Mouse (Mus musculus): ENCODE data around the gene Wdr91. TPM values are rescaled to one million over a fixed set of nuclear protein-coding genes. Genes with fewer than 3 reads are reported as not detected.

The Wdr91 gene
- polyA plus RNA-seq, 1 experiment: 60.2 TPM

GRCm38 (mm10) chr6:34863786-34864514 lies 46.7 kb downstream of the Wdr91 start:
- H3K4me3 ChIP-seq (ENCODE audit: control insufficient read depth, insufficient read depth, low read length): no peak overlapping the region
- 40% methylated on average over 9 of the region's 9 CpGs for WGBS

GRCm38 (mm10) chr6:34862791-34863403 lies 47.8 kb downstream of the Wdr91 start, which contains the start of gene Tmem140:
Gene Tmem140, plus strand, starts transcription at chr6:34863146.
- peak within 1 kb of the TSS; percentile 48 for H3K4me3 ChIP-seq (ENCODE audit: control insufficient read depth, insufficient read depth, low read length)
- peak; percentile 58 for DNase-seq
- H3K4me1 ChIP-seq (replicated peaks; ENCODE audit: control insufficient read depth, insufficient read depth, low read length): peaks cover 30% of the 10 kb centered on the region
- H3K36me3 ChIP-seq (ENCODE audit: control insufficient read depth, insufficient read depth, low read length): no peaks in the 10 kb centered on the region
- no peaks in the 10 kb centered on the region for H3K27me3 ChIP-seq (ENCODE audit: control insufficient read depth, insufficient read depth, low read length)
- 0% methylated on average over 11 of the region's 11 CpGs for WGBS
- peak within 1 kb of the TSS; percentile 85 for H3K27ac ChIP-seq (ENCODE audit: control insufficient read depth, insufficient read depth, low read length)
- TF ChIP-seq POLR2A (IDR thresholded peaks at IDR 0.05; ENCODE audit: control insufficient read depth, extremely low read depth, insufficient read depth, low read length, poor library complexity) (peak; percentile 77; the same call in 1 of the 2 replicates), CTCF (IDR thresholded peaks at IDR 0.05; ENCODE audit: borderline replicate concordance, control insufficient read depth, extremely low read depth, insufficient read depth, low read length, poor library complexity) (no peak)

More at GRCm38 (mm10) chr6:34863786-34864514, 46.7 kb downstream of the Wdr91 start:
- Histone ChIP-seq H3K27ac (ENCODE audit: control insufficient read depth, insufficient read depth, low read length) (peak overlapping the region; percentile 34; the same call in 1 of the 2 replicates), H3K36me3 (ENCODE audit: control insufficient read depth, insufficient read depth, low read length) (no peaks in the 10 kb centered on the region), H3K27me3 (ENCODE audit: control insufficient read depth, insufficient read depth, low read length) (no peaks in the 10 kb centered on the region), H3K4me1 (replicated peaks; ENCODE audit: control insufficient read depth, insufficient read depth, low read length) (peaks cover 36% of the 10 kb centered on the region)
- DNase-seq: no peak
- TF ChIP-seq CTCF (IDR thresholded peaks at IDR 0.05; ENCODE audit: borderline replicate concordance, control insufficient read depth, extremely low read depth, insufficient read depth, low read length, poor library complexity) (no peak), POLR2A (IDR thresholded peaks at IDR 0.05; ENCODE audit: control insufficient read depth, extremely low read depth, insufficient read depth, low read length, poor library complexity) (no peak)

GRCm38 (mm10) chr6:34862381-34862780 lies 48.3 kb downstream of the Wdr91 start:
- Histone ChIP-seq H3K36me3 (ENCODE audit: control insufficient read depth, insufficient read depth, low read length) (no peaks in the 10 kb centered on the region), H3K4me1 (replicated peaks; ENCODE audit: control insufficient read depth, insufficient read depth, low read length) (peaks cover 30% of the 10 kb centered on the region), H3K27me3 (ENCODE audit: control insufficient read depth, insufficient read depth, low read length) (no peaks in the 10 kb centered on the region), H3K4me3 (ENCODE audit: control insufficient read depth, insufficient read depth, low read length) (peak overlapping the region; percentile 48), H3K27ac (ENCODE audit: control insufficient read depth, insufficient read depth, low read length) (peak overlapping the region; percentile 85)
- DNase-seq: peak; percentile 54
- TF ChIP-seq POLR2A (IDR thresholded peaks at IDR 0.05; ENCODE audit: control insufficient read depth, extremely low read depth, insufficient read depth, low read length, poor library complexity): no peak
- TF ChIP-seq CTCF (IDR thresholded peaks at IDR 0.05; ENCODE audit: borderline replicate concordance, control insufficient read depth, extremely low read depth, insufficient read depth, low read length, poor library complexity): no peak
- 3% methylated on average over 6 of the region's 6 CpGs for WGBS

- 0 out of 2 replicates have a peak overlapping the region, but pooled peaks have one; percentile 11 for H3K4me3 ChIP-seq (ENCODE audit: control insufficient read depth, insufficient read depth, low read length)
- DNase-seq: peak; percentile 37
- no peaks in the 10 kb centered on the region for H3K27me3 ChIP-seq (ENCODE audit: control insufficient read depth, insufficient read depth, low read length)
- peaks cover 23% of the 10 kb centered on the region for H3K4me1 ChIP-seq (replicated peaks; ENCODE audit: control insufficient read depth, insufficient read depth, low read length)
- TF ChIP-seq POLR2A (IDR thresholded peaks at IDR 0.05; ENCODE audit: control insufficient read depth, extremely low read depth, insufficient read depth, low read length, poor library complexity) (no peak), CTCF (IDR thresholded peaks at IDR 0.05; ENCODE audit: borderline replicate concordance, control insufficient read depth, extremely low read depth, insufficient read depth, low read length, poor library complexity) (no peak)
- H3K36me3 ChIP-seq (ENCODE audit: control insufficient read depth, insufficient read depth, low read length): no peaks in the 10 kb centered on the region
- 60% methylated on average over 11 of the region's 11 CpGs for WGBS
- H3K27ac ChIP-seq (ENCODE audit: control insufficient read depth, insufficient read depth, low read length): peak overlapping the region; percentile 85
Observed at GRCm38 (mm10) chr6:34861546-34862053, 49.1 kb downstream of the Wdr91 start.

GRCm38 (mm10) chr6:34832352-34832751 lies 78.3 kb downstream of the Wdr91 start:
- H3K4me1 ChIP-seq (replicated peaks; ENCODE audit: control insufficient read depth, insufficient read depth, low read length): no peaks in the 10 kb centered on the region
- no peaks in the 10 kb centered on the region for H3K27me3 ChIP-seq (ENCODE audit: control insufficient read depth, insufficient read depth, low read length)
- no peak overlapping the region for H3K27ac ChIP-seq (ENCODE audit: control insufficient read depth, insufficient read depth, low read length)
- DNase-seq: no peak
- TF ChIP-seq POLR2A (IDR thresholded peaks at IDR 0.05; ENCODE audit: control insufficient read depth, extremely low read depth, insufficient read depth, low read length, poor library complexity) (no peak), CTCF (IDR thresholded peaks at IDR 0.05; ENCODE audit: borderline replicate concordance, control insufficient read depth, extremely low read depth, insufficient read depth, low read length, poor library complexity) (no peak)
- H3K36me3 ChIP-seq (ENCODE audit: control insufficient read depth, insufficient read depth, low read length): no peaks in the 10 kb centered on the region
- WGBS: 97% methylated on average over 5 of the region's 5 CpGs
- H3K4me3 ChIP-seq (ENCODE audit: control insufficient read depth, insufficient read depth, low read length): no peak overlapping the region

Other genes with a start within 250 kb of the Wdr91 start
- 3.5 and 4.7 TPM in 2 replicates for gene Agbl3, start 130.4 kb downstream of the Wdr91 start, polyA plus RNA-seq (2012; rRNA removed)
- 15.7 and 22.3 TPM in 2 replicates for gene Tmem140, start 47.7 kb downstream of the Wdr91 start, polyA plus RNA-seq (2012; rRNA removed)
- 17.0 and 20.1 TPM in 2 replicates for gene Cyren, start 32.8 kb downstream of the Wdr91 start, polyA plus RNA-seq (2012; rRNA removed)
- gene Stra8, start 9.3 kb upstream of the Wdr91 start, polyA plus RNA-seq (2012; rRNA removed): 0.10 and 0.40 TPM in 2 replicates
- gene Slc23a4, start 77.5 kb upstream of the Wdr91 start, polyA plus RNA-seq (2012; rRNA removed): 8.1 and 11.1 TPM in 2 replicates
- gene Cnot4, start 222.8 kb upstream of the Wdr91 start, polyA plus RNA-seq (2012; rRNA removed): 19.7 TPM in 2 replicates

All from thymus, adult 2 months (tissue).